Mouse (Mus musculus) MEL (cell line): ENCODE measurements around the gene Zfp952. TPM values are rescaled to one million over a fixed set of nuclear protein-coding genes. Genes with fewer than 3 reads are reported as not detected.

Source experiments
- DNase-seq: peaks from one replicate; pipeline ENCODE4 v3.0.0; 2011; ENCODE audit warnings: low read depth, low spot score
- H3K27ac ChIP-seq: 2 replicates; pipeline ENCODE4 v1.5.1; 2012; ENCODE audit warnings: low read depth, mild to moderate bottlenecking, control low read depth, low read length, moderate library complexity; ENCODE audit not compliant: control insufficient read depth
- H3K27me3 ChIP-seq, 2 experiments: fragments of 150-350 bp in 1 of 2; sonication (generic) in 1 of 2; 2 replicates each; pipeline ENCODE4 v1.6.1; 2012; ENCODE audit warnings: low read length in 2 of 2, mild to moderate bottlenecking in 2 of 2, improper control_type of control experiment in 1 of 2, moderate library complexity in 1 of 2; ENCODE audit not compliant: insufficient read depth in 2 of 2, control insufficient read depth in 1 of 2
- H3K36me3 ChIP-seq, 2 experiments: 2 replicates each; pipeline ENCODE4 v1.6.1; 2012 to 2014; ENCODE audit warnings: low read length in 2 of 2, improper control_type of control experiment in 1 of 2, inconsistent platforms in 1 of 2, mild to moderate bottlenecking in 1 of 2; ENCODE audit not compliant: insufficient read depth in 2 of 2, control insufficient read depth in 1 of 2
- H3K4me1 ChIP-seq, 2 experiments: fragments of 150-350 bp in 1 of 2; sonication (generic) in 1 of 2; 2 replicates each; pipeline ENCODE4 v1.6.1; 2012; ENCODE audit warnings: low read length in 2 of 2, improper control_type of control experiment in 1 of 2, mild to moderate bottlenecking in 1 of 2; ENCODE audit not compliant: insufficient read depth in 2 of 2, control insufficient read depth in 1 of 2
- H3K4me3 ChIP-seq, 2 experiments: fragments of 150-350 bp in 1 of 2; sonication (generic) in 1 of 2; 2 replicates each; pipeline ENCODE4 v1.5.1; 2012; ENCODE audit warnings: low read depth in 2 of 2, low read length in 2 of 2, mild to moderate bottlenecking in 2 of 2, moderate library complexity in 2 of 2, control low read depth in 1 of 2, improper control_type of control experiment in 1 of 2; ENCODE audit not compliant: control insufficient read depth in 1 of 2, insufficient read depth in 1 of 2
- H3K79me2 ChIP-seq: 2 replicates; pipeline ENCODE4 v1.6.1; 2012; ENCODE audit warnings: mild to moderate bottlenecking, low read length, moderate library complexity; ENCODE audit not compliant: control insufficient read depth, poor library complexity, insufficient read depth
- H3K9ac ChIP-seq: 2 replicates; pipeline ENCODE4 v1.6.1; 2012; ENCODE audit warnings: low read depth, mild to moderate bottlenecking, control low read depth, low read length, moderate library complexity; ENCODE audit not compliant: control insufficient read depth, poor library complexity, severe bottlenecking
- H3K9me3 ChIP-seq: fragments of 150-350 bp; sonication (generic); replicated peaks from 2 replicates; pipeline ENCODE4 v1.6.1; 2012; ENCODE audit warnings: mild to moderate bottlenecking, low read length, improper control_type of control experiment, moderate library complexity; ENCODE audit not compliant: insufficient read depth
- CHD1 ChIP-seq: IDR thresholded peaks from 2 replicates; pipeline ENCODE4 v1.6.1; 2012; ENCODE audit warnings: low read depth, mild to moderate bottlenecking, inconsistent platforms, low read length, improper control_type of control experiment
- CTCF ChIP-seq, 3 experiments: IDR thresholded peaks in 2 of 3; conservative IDR thresholded peaks in 1 of 3; 2 replicates each; pipeline ENCODE4 v1.5.1; 2011 to 2012; ENCODE audit warnings: low read length in 3 of 3, low read depth in 2 of 3, mild to moderate bottlenecking in 2 of 3, improper control_type of control experiment in 1 of 3, inconsistent platforms in 1 of 3, mixed read lengths in 1 of 3, moderate library complexity in 1 of 3; ENCODE audit not compliant: control insufficient read depth in 1 of 3, insufficient read depth in 1 of 3, poor library complexity in 1 of 3, severe bottlenecking in 1 of 3
- ELF1 ChIP-seq: IDR thresholded peaks from 2 replicates; pipeline ENCODE4 v1.6.1; 2014; ENCODE audit warnings: low read depth, mild to moderate bottlenecking, inconsistent platforms, low read length, improper control_type of control experiment, moderate library complexity
- GATA1 ChIP-seq: IDR thresholded peaks from 2 replicates; pipeline ENCODE4 v1.6.1; 2011; ENCODE audit warnings: low read depth, low read length, improper control_type of control experiment
- JUND ChIP-seq: IDR thresholded peaks from 2 replicates; pipeline ENCODE4 v1.6.1; 2011; ENCODE audit warnings: low read depth, mild to moderate bottlenecking, improper control_type of control experiment, low read length
- KAT2A ChIP-seq: conservative IDR thresholded peaks from 2 replicates; pipeline ENCODE4 v1.6.1; 2012; ENCODE audit warnings: low read depth, low read length, improper control_type of control experiment, inconsistent platforms
- MAZ ChIP-seq: IDR thresholded peaks from 2 replicates; pipeline ENCODE4 v1.6.1; 2012; ENCODE audit warnings: low read depth, mild to moderate bottlenecking, inconsistent platforms, low read length, improper control_type of control experiment
- MEF2A ChIP-seq: IDR thresholded peaks from 2 replicates; pipeline ENCODE4 v1.6.1; 2014; ENCODE audit warnings: low read depth, mild to moderate bottlenecking, inconsistent platforms, low read length, improper control_type of control experiment; ENCODE audit not compliant: poor library complexity, insufficient replicate concordance, severe bottlenecking; ENCODE audit errors: extremely low read depth
- MYC ChIP-seq: IDR thresholded peaks from 2 replicates; pipeline ENCODE4 v1.6.1; 2011; ENCODE audit warnings: low read depth, mild to moderate bottlenecking, low read length, improper control_type of control experiment, moderate library complexity
- NRF1 ChIP-seq: IDR thresholded peaks from 2 replicates; pipeline ENCODE4 v1.6.1; 2014; ENCODE audit warnings: low read depth, mild to moderate bottlenecking, inconsistent platforms, low read length, improper control_type of control experiment, moderate library complexity; ENCODE audit not compliant: poor library complexity, insufficient read depth, severe bottlenecking
- POLR2A ChIP-seq, 2 experiments: IDR thresholded peaks; 2 replicates each; pipeline ENCODE4 v1.6.1; 2011 to 2012; ENCODE audit warnings: low read length in 2 of 2, mild to moderate bottlenecking in 2 of 2, control low read depth in 1 of 2, improper control_type of control experiment in 1 of 2, low read depth in 1 of 2, moderate library complexity in 1 of 2; ENCODE audit not compliant: control insufficient read depth in 1 of 2, insufficient read depth in 1 of 2, poor library complexity in 1 of 2
- POLR2AphosphoS2 ChIP-seq: IDR thresholded peaks from 2 replicates; pipeline ENCODE4 v1.6.1; 2011; ENCODE audit warnings: low read length, improper control_type of control experiment
- RAD21 ChIP-seq: IDR thresholded peaks from 2 replicates; pipeline ENCODE4 v1.6.1; 2011; ENCODE audit warnings: mild to moderate bottlenecking, low read depth, low read length, improper control_type of control experiment
- RCOR1 ChIP-seq: IDR thresholded peaks from 2 replicates; pipeline ENCODE4 v1.6.1; 2012; ENCODE audit warnings: low read depth, mild to moderate bottlenecking, inconsistent platforms, low read length, improper control_type of control experiment
- SIN3A ChIP-seq: IDR thresholded peaks from 2 replicates; pipeline ENCODE4 v1.6.1; 2012; ENCODE audit warnings: low read length, improper control_type of control experiment, inconsistent platforms
- SMC3 ChIP-seq: IDR thresholded peaks from 2 replicates; pipeline ENCODE4 v1.6.1; 2011; ENCODE audit warnings: low read depth, low read length, improper control_type of control experiment
- TBP ChIP-seq: IDR thresholded peaks from 2 replicates; pipeline ENCODE4 v1.8.0; 2011; ENCODE audit warnings: low read depth, low read length, improper control_type of control experiment
- TCF12 ChIP-seq: IDR thresholded peaks from 2 replicates; pipeline ENCODE4 v1.6.1; 2014; ENCODE audit warnings: low read depth, mild to moderate bottlenecking, inconsistent platforms, low read length, improper control_type of control experiment, moderate library complexity
- USF1 ChIP-seq: IDR thresholded peaks from 2 replicates; pipeline ENCODE4 v1.6.1; 2014; ENCODE audit warnings: low read depth, mild to moderate bottlenecking, inconsistent platforms, low read length, improper control_type of control experiment, moderate library complexity
- USF2 ChIP-seq, 2 experiments: IDR thresholded peaks; 2 replicates each; pipeline ENCODE4 v1.6.1; 2011 to 2012; ENCODE audit warnings: improper control_type of control experiment in 2 of 2, low read length in 2 of 2, borderline replicate concordance in 1 of 2, inconsistent platforms in 1 of 2, low read depth in 1 of 2, mild to moderate bottlenecking in 1 of 2; ENCODE audit not compliant: insufficient read depth in 1 of 2
- ZC3H11A ChIP-seq: IDR thresholded peaks from 2 replicates; pipeline ENCODE4 v1.6.1; 2012; ENCODE audit warnings: low read depth, mild to moderate bottlenecking, inconsistent platforms, low read length, improper control_type of control experiment
- ZMIZ1 ChIP-seq: IDR thresholded peaks from 2 replicates; pipeline ENCODE4 v1.6.1; 2012; ENCODE audit warnings: low read depth, mild to moderate bottlenecking, inconsistent platforms, low read length, improper control_type of control experiment, moderate library complexity
- ZNF384 ChIP-seq: IDR thresholded peaks from 2 replicates; pipeline ENCODE4 v1.6.1; 2012; ENCODE audit warnings: low read depth, mild to moderate bottlenecking, inconsistent platforms, low read length, improper control_type of control experiment
- polyA plus RNA-seq, 2 experiments: library from polyadenylated mRNA; stranded (reverse) in 1 of 2; unstranded in 1 of 2; fragments of >175 nt in 1 of 2; fragments of >200 nt in 1 of 2; gene quantifications; 2 replicates each; pipeline versions ENCODE4 v1.2.1 to v1.2.4; 2012; ENCODE audit warnings: low replicate concordance in 2 of 2, low read depth in 1 of 2; ENCODE audit not compliant: insufficient read length in 2 of 2, insufficient read depth in 1 of 2, missing spikeins in 1 of 2
- total RNA-seq: library from RNA; depleted of rRNA; stranded (reverse); fragments of 300-350 nt; gene quantifications from 2 replicates; pipeline ENCODE4 v1.2.3, GENCODE M21; 2012

Gene Zfp952
- total and polyA plus RNA-seq, 3 experiments = 2.9 to 4.7 TPM; not detected in 1

- H3K79me2 ChIP-seq = no peaks in the 10 kb centered on the region
- no peaks in the 10 kb centered on the region for H3K9me3 ChIP-seq
- no peak for TF ChIP-seq POLR2AphosphoS2
- no peak for TF ChIP-seq CHD1
- TF ChIP-seq RAD21 = no peak
- TF ChIP-seq POLR2A (IDR thresholded peaks at IDR 0.05; ENCODE audit: control insufficient read depth in 1 of 2, insufficient read depth in 1 of 2, low read depth in 1 of 2, low read length in 2 of 2, poor library complexity in 1 of 2) = no peak
- TF ChIP-seq TCF12 = no peak
- TF ChIP-seq RCOR1 = no peak
- TF ChIP-seq MYC = no peak
- TF ChIP-seq ELF1 = no peak
- no peak for TF ChIP-seq GATA1
- TF ChIP-seq ZMIZ1 = no peak
- TF ChIP-seq USF2 (IDR thresholded peaks at IDR 0.05; ENCODE audit: borderline replicate concordance in 1 of 2, insufficient read depth in 1 of 2, low read depth in 1 of 2, low read length in 2 of 2) = no peak
- TF ChIP-seq MEF2A = no peak
- no peak for TF ChIP-seq JUND
- no peak for TF ChIP-seq MAZ
- TF ChIP-seq CTCF (IDR thresholded peaks at IDR 0.05 in 2 of 3, conservative IDR thresholded peaks at IDR 0.05 in 1 of 3; ENCODE audit: control insufficient read depth in 1 of 3, insufficient read depth in 1 of 3, low read depth in 2 of 3, low read length in 3 of 3, poor library complexity in 1 of 3, severe bottlenecking in 1 of 3) = no peak
- TF ChIP-seq SMC3 = no peak
- no peak for TF ChIP-seq ZC3H11A
- no peak for TF ChIP-seq USF1
- no peaks in the 10 kb centered on the region for H3K27me3 ChIP-seq
- no peak overlapping the region for H3K4me3 ChIP-seq
- no peak overlapping the region for H3K9ac ChIP-seq
- H3K36me3 ChIP-seq = peaks cover 0 to 3% of the 10 kb centered on the region in 2 experiments; a peak in 2 of 4 replicates
- no peak overlapping the region for H3K27ac ChIP-seq
- peaks cover 0 to 5% of the 10 kb centered on the region in 2 experiments; a peak in 1 of 4 replicates for H3K4me1 ChIP-seq
- no peak for DNase-seq
Measured at GRCm38 (mm10) chr17:32943661-32944060, 49.3 kb upstream of the Zfp952 start.

DNA sequence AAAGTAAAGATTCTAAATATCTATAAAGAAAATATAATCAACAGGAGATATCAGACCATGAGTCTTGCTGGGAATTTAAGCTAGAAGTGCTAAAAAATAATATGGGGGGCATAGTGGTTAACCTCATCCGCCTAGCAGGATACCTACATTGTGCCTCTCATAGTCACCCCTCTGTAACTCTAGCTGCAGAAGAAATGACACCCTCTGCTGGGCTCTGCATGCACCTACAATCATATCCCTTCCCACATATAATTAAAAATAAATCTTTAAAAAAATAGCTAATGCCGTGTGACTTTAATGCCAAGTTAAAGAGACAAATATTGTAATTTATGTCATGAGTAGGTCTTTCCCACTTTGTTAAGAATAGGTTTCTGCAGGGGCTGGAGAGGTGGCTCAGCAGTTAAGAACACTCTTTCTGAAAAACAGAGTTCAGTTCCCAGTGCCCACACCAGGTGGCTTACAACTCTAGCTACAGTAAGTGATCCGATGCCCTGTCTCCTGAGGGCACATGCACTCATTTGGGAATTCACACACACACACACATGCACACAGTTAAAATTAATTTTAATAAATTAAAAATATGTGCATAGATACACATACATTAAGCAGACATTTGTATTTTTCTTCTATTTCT lies 48.4 kb upstream of the Zfp952 start:
- peak; percentile 46 for DNase-seq

More for the DNA sequence above, 48.4 kb upstream of the Zfp952 start:
- Histone ChIP-seq H3K9me3 (no peaks in the 10 kb centered on the region), H3K9ac (no peak overlapping the region), H3K4me3 (no peak overlapping the region)
- peak; percentile 10 for TF ChIP-seq RAD21
- no peak for TF ChIP-seq KAT2A
- no peak for TF ChIP-seq USF1
- TF ChIP-seq ZNF384 = no peak
- no peak for TF ChIP-seq JUND
- TF ChIP-seq SIN3A = no peak
- TF ChIP-seq TBP = no peak
- peak; percentile 33 for TF ChIP-seq SMC3
- TF ChIP-seq CTCF (IDR thresholded peaks at IDR 0.05 in 2 of 3, conservative IDR thresholded peaks at IDR 0.05 in 1 of 3; ENCODE audit: control insufficient read depth in 1 of 3, insufficient read depth in 1 of 3, low read depth in 2 of 3, low read length in 3 of 3, poor library complexity in 1 of 3, severe bottlenecking in 1 of 3) = peak; percentile 27 to 48 (median 28); a peak in 4 of 6 replicates
- TF ChIP-seq NRF1 = no peak
- no peak for TF ChIP-seq TCF12
- no peak for TF ChIP-seq ELF1
- TF ChIP-seq, all 39 proteins: peak for 3
- no peaks in the 10 kb centered on the region for H3K27me3 ChIP-seq
- H3K36me3 ChIP-seq = peaks cover 0 to 3% of the 10 kb centered on the region in 2 experiments; a peak in 2 of 4 replicates
- no peak overlapping the region for H3K27ac ChIP-seq
- H3K4me1 ChIP-seq = peaks cover 0 to 5% of the 10 kb centered on the region in 2 experiments; a peak in 1 of 4 replicates
- H3K79me2 ChIP-seq = no peaks in the 10 kb centered on the region
